Comparison of ENCODE assay signal across 32 mouse cellular contexts in genomic region chr4:95020201-95020600, GRCm38 (mm10).
"Had no signal": no experiment of that assay in that cellular context is flagged by ENCODE, and none has a peak within 500 bp of the region (broad histone marks: within the 10 kb centered on the region; RNA-seq: fewer than 3 reads in every experiment).

No protein-coding gene starts in this region.

- H3K4me3 ChIP-seq: limb, embryonic 10.5 days; limb, embryonic 12.5 days; limb, embryonic 13.5 days; limb, embryonic 15.5 days; liver, embryonic 12.5 days; liver, embryonic 13.5 days; liver, embryonic 15.5 days; lung, embryonic 15.5 days; megakaryocyte, embryonic 14.5 days; midbrain, embryonic 10.5 days; midbrain, embryonic 12.5 days; midbrain, embryonic 13.5 days; midbrain, embryonic 15.5 days; myocyte; neural tube, embryonic 12.5 days had no signal

- H3K27me3 ChIP-seq: limb, embryonic 12.5 days; limb, embryonic 13.5 days; limb, embryonic 15.5 days; liver, embryonic 12.5 days; liver, embryonic 13.5 days; liver, embryonic 15.5 days; lung, embryonic 15.5 days; midbrain, embryonic 12.5 days; midbrain, embryonic 13.5 days; midbrain, embryonic 15.5 days; neural tube, embryonic 12.5 days had no signal

- H3K27ac ChIP-seq: limb, embryonic 10.5 days; limb, embryonic 12.5 days; limb, embryonic 13.5 days; limb, embryonic 15.5 days; liver, embryonic 12.5 days; liver, embryonic 13.5 days; liver, embryonic 14.5 days; liver, embryonic 15.5 days; lung, embryonic 15.5 days; macrophage; midbrain, embryonic 10.5 days; midbrain, embryonic 12.5 days; midbrain, embryonic 13.5 days; midbrain, embryonic 15.5 days; neural tube, embryonic 12.5 days had no signal

- H3K4me2 ChIP-seq: limb, embryonic 12.5 days; limb, embryonic 13.5 days; limb, embryonic 15.5 days; liver, embryonic 11.5 days; liver, embryonic 12.5 days; liver, embryonic 13.5 days; liver, embryonic 15.5 days; lung, embryonic 14.5 days; lung, embryonic 15.5 days; midbrain, embryonic 11.5 days; midbrain, embryonic 12.5 days; midbrain, embryonic 13.5 days; midbrain, embryonic 15.5 days; neural tube, embryonic 12.5 days had no signal

- H3K9ac ChIP-seq: limb, embryonic 12.5 days; limb, embryonic 13.5 days; limb, embryonic 15.5 days; liver, embryonic 12.5 days; liver, embryonic 13.5 days; liver, embryonic 14.5 days; liver, embryonic 15.5 days; liver, postnatal 0 days; lung, embryonic 14.5 days; lung, embryonic 15.5 days; midbrain, embryonic 12.5 days; midbrain, embryonic 13.5 days; midbrain, embryonic 15.5 days; neural tube, embryonic 12.5 days had no signal

- DNase-seq: left cerebral cortex, postnatal 4 days; liver; liver, embryonic 13.5 days; liver, postnatal 0 days; lung, adult 18-20 months; lung, adult 2 months; lung, embryonic 14.5 days; lung, postnatal 10 days; lung, postnatal 14 days; lung, postnatal 36 days; lung, postnatal 4 days; midbrain, embryonic 14.5 days had no signal

- H3K9me3 ChIP-seq: limb, embryonic 10.5 days; limb, embryonic 12.5 days; limb, embryonic 13.5 days; limb, embryonic 15.5 days; liver, embryonic 12.5 days; liver, embryonic 13.5 days; liver, embryonic 15.5 days; lung, embryonic 15.5 days; megakaryocyte, embryonic 14.5 days; midbrain, embryonic 10.5 days; midbrain, embryonic 12.5 days; midbrain, embryonic 13.5 days; midbrain, embryonic 15.5 days; neural tube, embryonic 12.5 days had no signal

- ATAC-seq: liver, embryonic 12.5 days; liver, postnatal 0 days; lung, postnatal 0 days; midbrain, embryonic 13.5 days; midbrain, embryonic 15.5 days; midbrain, embryonic 16.5 days had no signal

- H3K36me3 ChIP-seq: limb, embryonic 10.5 days; limb, embryonic 12.5 days; limb, embryonic 13.5 days; limb, embryonic 15.5 days; liver, embryonic 12.5 days; liver, embryonic 13.5 days; liver, embryonic 15.5 days; lung, embryonic 15.5 days; midbrain, embryonic 10.5 days; midbrain, embryonic 12.5 days; midbrain, embryonic 13.5 days; midbrain, embryonic 15.5 days; neural tube, embryonic 12.5 days had no signal

- H3K4me1 ChIP-seq: limb, embryonic 15.5 days; liver, embryonic 12.5 days; liver, embryonic 13.5 days; liver, embryonic 15.5 days; midbrain, embryonic 10.5 days; midbrain, embryonic 12.5 days; midbrain, embryonic 13.5 days; midbrain, embryonic 15.5 days; neural tube, embryonic 12.5 days had no signal
